Mouse (Mus musculus) cortical plate, adult 2 months (tissue): Measurements from ENCODE around the gene Slf2.

Experiments used
- CTCF ChIP-seq: fragments of 200-500 bp; IDR thresholded peaks from 2 replicates; pipeline ENCODE4 v1.5.1; 2011; ENCODE audit warnings: mild to moderate bottlenecking, control low read depth, low read length; ENCODE audit not compliant: insufficient read depth; ENCODE audit errors: extremely low read depth
- POLR2A ChIP-seq: fragments of 200-500 bp; IDR thresholded peaks from 2 replicates; pipeline ENCODE4 v1.6.1; 2011; ENCODE audit warnings: mild to moderate bottlenecking, low read length, control low read depth; ENCODE audit not compliant: insufficient read depth; ENCODE audit errors: extremely low read depth

- TF ChIP-seq POLR2A (no peak), CTCF (no peak)
Measured at GRCm38 (mm10) chr19:44987004-44987403, 56.1 kb downstream of the Slf2 start.
